Mouse (Mus musculus): ENCODE results near the gene Cfdp1. TPM values are rescaled to one million over a fixed set of nuclear protein-coding genes. Genes with fewer than 3 reads are reported as not detected.
A peak's percentile ranks its signal among the peaks of the same experiment; 100 is the strongest.

The Cfdp1 gene
- polyA plus RNA-seq, 1 experiment = 97.6 TPM

DNA sequence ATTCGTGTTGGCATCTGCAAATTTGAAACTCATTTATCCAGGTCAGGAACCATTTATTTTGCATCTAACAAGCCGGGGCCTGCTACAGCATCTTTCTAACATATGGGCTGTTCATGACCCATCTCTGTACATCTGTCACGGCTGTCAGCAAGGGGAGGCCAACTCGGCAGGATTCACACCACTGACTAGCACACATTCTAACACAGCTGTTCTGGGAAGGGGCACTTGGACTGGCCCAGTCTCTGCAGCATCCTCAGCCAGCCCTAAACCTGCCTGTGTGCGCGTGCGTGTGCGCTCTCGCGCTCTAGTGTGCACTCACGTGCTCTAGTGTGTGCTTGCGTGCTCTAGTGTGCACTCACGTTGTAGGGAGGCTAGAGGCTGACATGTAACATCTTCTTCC lies 93.4 kb downstream of the Cfdp1 start:
- peak; percentile 73 for DNase-seq (ENCODE audit: low read depth)
- TF ChIP-seq POLR2A (IDR thresholded peaks at IDR 0.05; ENCODE audit: borderline replicate concordance, extremely low read depth, insufficient read depth, insufficient read length, poor library complexity, severe bottlenecking) (no peak), CTCF (IDR thresholded peaks at IDR 0.05; ENCODE audit: borderline replicate concordance, extremely low read depth, insufficient read depth, insufficient read length) (no peak)

- no peak for DNase-seq (ENCODE audit: low read depth)
- no peak for TF ChIP-seq CTCF (IDR thresholded peaks at IDR 0.05; ENCODE audit: borderline replicate concordance, extremely low read depth, insufficient read depth, insufficient read length)
- TF ChIP-seq POLR2A (IDR thresholded peaks at IDR 0.05; ENCODE audit: borderline replicate concordance, extremely low read depth, insufficient read depth, insufficient read length, poor library complexity, severe bottlenecking) = no peak
These were observed 95.3 kb downstream of the Cfdp1 start for GRCm38 (mm10) chr8:111758817-111759216.

GRCm38 (mm10) chr8:111757599-111757998 lies 96.5 kb downstream of the Cfdp1 start:
- TF ChIP-seq POLR2A (IDR thresholded peaks at IDR 0.05; ENCODE audit: borderline replicate concordance, extremely low read depth, insufficient read depth, insufficient read length, poor library complexity, severe bottlenecking) = no peak
- no peak for TF ChIP-seq CTCF (IDR thresholded peaks at IDR 0.05; ENCODE audit: borderline replicate concordance, extremely low read depth, insufficient read depth, insufficient read length)
- DNase-seq (ENCODE audit: low read depth) = no peak

DNA sequence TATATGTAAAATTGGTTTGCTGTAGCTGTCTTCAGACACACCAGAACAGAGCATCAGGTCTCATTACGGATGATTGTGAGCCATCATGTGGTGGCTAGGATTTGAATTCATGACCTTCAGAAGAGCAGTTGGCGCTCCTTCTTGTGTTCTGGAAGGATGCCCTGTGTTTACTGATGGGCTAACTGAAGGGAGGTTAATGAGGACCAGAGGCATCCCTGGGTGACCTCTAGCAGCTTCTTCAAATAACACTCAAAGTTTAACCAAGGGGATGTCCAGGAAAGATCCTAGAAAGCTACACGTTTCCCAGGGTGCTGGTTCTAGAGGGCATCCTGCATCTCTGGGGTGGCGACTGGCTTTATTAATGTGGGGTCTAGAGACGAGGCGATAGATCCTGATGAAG lies 99.4 kb downstream of the Cfdp1 start:
- TF ChIP-seq CTCF (IDR thresholded peaks at IDR 0.05; ENCODE audit: borderline replicate concordance, extremely low read depth, insufficient read depth, insufficient read length) (no peak), POLR2A (IDR thresholded peaks at IDR 0.05; ENCODE audit: borderline replicate concordance, extremely low read depth, insufficient read depth, insufficient read length, poor library complexity, severe bottlenecking) (no peak)
- no peak for DNase-seq (ENCODE audit: low read depth)

DNA sequence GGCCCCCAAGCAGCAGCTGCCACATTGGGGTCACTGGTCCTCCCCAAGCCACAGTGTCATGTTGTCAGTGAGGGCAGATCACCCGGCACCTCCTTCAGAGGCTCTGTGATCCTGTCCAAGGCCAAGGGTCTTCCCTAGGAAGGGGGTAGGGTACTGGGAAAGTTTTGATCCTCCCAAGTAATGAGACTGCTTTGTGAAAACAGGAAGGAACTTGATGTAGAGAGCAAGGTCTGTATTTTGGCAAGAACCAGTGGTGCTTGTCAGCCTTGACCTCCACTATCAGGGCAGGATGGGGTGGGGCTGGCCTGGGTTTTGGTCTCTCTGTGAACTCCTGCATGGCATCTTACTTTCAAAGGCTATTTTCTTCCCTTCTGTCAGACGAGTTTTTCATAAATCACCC lies 100.0 kb downstream of the Cfdp1 start:
- TF ChIP-seq CTCF (IDR thresholded peaks at IDR 0.05; ENCODE audit: borderline replicate concordance, extremely low read depth, insufficient read depth, insufficient read length) (no peak), POLR2A (IDR thresholded peaks at IDR 0.05; ENCODE audit: borderline replicate concordance, extremely low read depth, insufficient read depth, insufficient read length, poor library complexity, severe bottlenecking) (no peak)
- no peak for DNase-seq (ENCODE audit: low read depth)

DNA sequence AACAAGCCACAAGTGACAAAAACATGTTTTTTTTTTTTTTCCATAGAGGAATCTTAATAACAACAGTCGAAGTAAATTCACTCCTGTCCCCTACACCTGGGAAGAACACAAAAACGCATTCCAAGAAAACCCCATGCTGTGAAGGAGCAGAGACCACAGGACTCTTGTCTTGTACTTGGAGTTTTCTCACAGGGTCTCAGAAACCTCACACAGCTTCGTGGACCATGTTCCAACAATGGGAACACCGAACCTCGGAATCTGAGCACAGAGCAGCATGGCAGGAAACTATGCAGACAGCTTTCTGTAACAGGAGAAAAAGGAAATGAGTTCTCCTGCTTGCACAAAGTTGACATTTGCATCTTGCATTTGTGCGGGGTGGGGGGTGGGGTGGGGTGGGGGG lies 105.3 kb downstream of the Cfdp1 start:
- DNase-seq (ENCODE audit: low read depth) = no peak
- TF ChIP-seq CTCF (IDR thresholded peaks at IDR 0.05; ENCODE audit: borderline replicate concordance, extremely low read depth, insufficient read depth, insufficient read length) = no peak
- TF ChIP-seq POLR2A (IDR thresholded peaks at IDR 0.05; ENCODE audit: borderline replicate concordance, extremely low read depth, insufficient read depth, insufficient read length, poor library complexity, severe bottlenecking) = no peak

DNA sequence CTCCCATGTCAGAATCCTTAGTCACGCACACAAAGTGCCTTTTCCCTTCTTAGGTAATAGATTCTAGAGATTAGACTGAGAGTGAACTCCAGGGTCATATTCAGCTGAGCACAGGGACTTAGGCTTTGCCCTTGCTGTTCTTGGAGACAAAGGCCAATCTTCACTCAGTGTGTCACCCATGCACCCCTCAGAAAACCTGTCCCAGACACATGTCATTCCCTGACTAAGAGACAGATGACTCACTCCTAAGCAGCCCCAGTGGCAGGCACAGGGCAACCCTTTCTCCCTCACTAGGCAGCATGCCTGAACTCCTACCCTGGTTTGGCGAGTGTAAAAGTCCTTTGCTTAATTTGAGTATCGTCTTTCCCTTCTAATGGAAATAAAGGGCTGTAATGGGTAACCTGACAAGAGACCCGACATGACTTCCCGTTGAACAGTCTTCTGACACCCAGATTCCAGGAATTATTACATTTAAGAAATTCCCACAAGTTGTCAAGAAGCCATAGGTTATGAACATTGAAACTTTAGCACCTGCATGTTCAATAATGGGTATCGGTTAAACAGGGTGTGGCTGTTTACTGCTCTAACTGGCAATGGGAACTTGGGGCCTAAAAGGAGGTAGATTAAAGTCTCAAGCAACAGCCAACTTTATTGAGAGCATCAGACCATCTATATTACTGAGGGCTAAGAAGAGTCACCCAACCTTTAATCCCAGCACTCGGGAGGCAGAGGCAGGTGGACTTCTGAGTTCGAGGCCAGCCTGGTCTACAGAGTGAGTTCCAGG lies 106.0 kb downstream of the Cfdp1 start:
- TF ChIP-seq CTCF (IDR thresholded peaks at IDR 0.05; ENCODE audit: borderline replicate concordance, extremely low read depth, insufficient read depth, insufficient read length) = no peak
- TF ChIP-seq POLR2A (IDR thresholded peaks at IDR 0.05; ENCODE audit: borderline replicate concordance, extremely low read depth, insufficient read depth, insufficient read length, poor library complexity, severe bottlenecking) = no peak
- no peak for DNase-seq (ENCODE audit: low read depth)

- no peak for DNase-seq (ENCODE audit: low read depth)
- TF ChIP-seq POLR2A (IDR thresholded peaks at IDR 0.05; ENCODE audit: borderline replicate concordance, extremely low read depth, insufficient read depth, insufficient read length, poor library complexity, severe bottlenecking) = no peak
- no peak for TF ChIP-seq CTCF (IDR thresholded peaks at IDR 0.05; ENCODE audit: borderline replicate concordance, extremely low read depth, insufficient read depth, insufficient read length)
These were observed 107.3 kb downstream of the Cfdp1 start for GRCm38 (mm10) chr8:111746582-111747465.

DNA sequence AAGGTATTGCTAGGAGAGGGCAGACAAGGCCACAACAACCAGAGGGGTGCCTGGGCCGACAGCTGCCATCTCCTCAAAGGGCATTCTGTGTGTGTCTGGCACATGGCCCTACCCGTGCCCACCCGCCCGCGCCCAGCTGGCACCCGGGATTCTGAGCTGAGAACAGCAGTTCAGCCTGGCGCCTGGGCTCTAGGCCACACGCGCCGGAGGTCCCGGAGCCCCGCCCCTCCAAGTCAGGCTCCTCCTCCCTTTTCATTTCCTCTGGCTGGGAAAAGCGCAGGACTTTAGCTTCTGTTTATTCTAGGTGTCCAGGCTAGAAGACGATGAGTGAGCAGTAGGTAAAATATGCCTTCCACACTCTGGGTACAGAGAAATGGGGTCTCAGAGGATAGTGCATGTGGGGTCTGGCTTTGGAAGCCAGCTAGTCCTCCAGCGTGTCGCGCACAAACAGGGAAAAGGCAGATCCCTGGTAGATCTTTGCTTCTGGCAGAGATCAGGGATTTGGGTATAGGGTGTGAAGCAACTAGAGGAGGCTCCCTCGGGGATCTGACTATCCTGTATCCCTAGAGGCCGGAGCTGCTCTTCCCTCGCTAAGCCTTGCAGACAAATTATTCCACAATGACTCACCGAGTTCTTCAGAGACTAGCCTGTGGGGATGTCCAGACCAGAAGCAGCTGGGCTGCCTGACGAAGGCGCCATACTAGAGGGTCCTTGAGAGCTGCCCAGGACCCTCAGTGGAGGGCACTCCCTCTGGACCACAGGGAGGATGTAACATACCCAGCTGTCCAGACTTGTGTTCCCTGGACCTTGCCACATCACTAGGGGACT lies 108.3 kb downstream of the Cfdp1 start:
- TF ChIP-seq POLR2A (IDR thresholded peaks at IDR 0.05; ENCODE audit: borderline replicate concordance, extremely low read depth, insufficient read depth, insufficient read length, poor library complexity, severe bottlenecking) (no peak), CTCF (IDR thresholded peaks at IDR 0.05; ENCODE audit: borderline replicate concordance, extremely low read depth, insufficient read depth, insufficient read length) (no peak)
- DNase-seq (ENCODE audit: low read depth) = peak; percentile 94

- DNase-seq (ENCODE audit: low read depth) = no peak
- TF ChIP-seq CTCF (IDR thresholded peaks at IDR 0.05; ENCODE audit: borderline replicate concordance, extremely low read depth, insufficient read depth, insufficient read length) (no peak), POLR2A (IDR thresholded peaks at IDR 0.05; ENCODE audit: borderline replicate concordance, extremely low read depth, insufficient read depth, insufficient read length, poor library complexity, severe bottlenecking) (no peak)
These were observed 109.0 kb downstream of the Cfdp1 start for GRCm38 (mm10) chr8:111745086-111745485.

Data from brain, embryonic 14.5 days (tissue).